Mouse (Mus musculus): Measurements from ENCODE around the gene Gm9922.

DNA sequence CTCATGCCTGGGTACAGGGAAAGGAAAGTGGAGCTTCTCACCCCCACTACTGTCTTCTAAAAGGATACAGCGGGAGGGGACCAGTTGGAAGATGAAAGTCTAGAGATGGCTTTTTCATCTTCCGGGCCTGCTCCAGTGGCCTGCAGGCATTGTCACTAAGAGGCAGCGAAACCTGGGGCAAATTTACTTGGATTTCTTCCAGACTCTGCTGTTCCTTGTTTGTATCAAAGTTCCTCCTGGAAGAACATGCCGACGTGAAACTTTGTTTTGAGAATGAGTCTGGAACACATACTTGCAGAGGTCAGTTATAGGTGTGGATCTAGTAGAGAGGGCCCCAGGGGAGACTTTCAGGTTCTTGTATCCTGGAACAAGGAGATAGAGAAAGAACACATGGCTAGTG lies 41.7 kb upstream of the Gm9922 start:
- TF ChIP-seq POLR2A (IDR thresholded peaks at IDR 0.05; ENCODE audit: low read depth, low read length): no peak
- TF ChIP-seq CTCF (IDR thresholded peaks at IDR 0.05; ENCODE audit: extremely low read depth, insufficient read length, insufficient replicate concordance, low read depth, low read length): no peak
